In genomic region chr16:18581050-18581622, GRCm38 (mm10) we compare ENCODE assay signal across 8 mouse cellular contexts. TPM values are rescaled to one million over a fixed set of nuclear protein-coding genes. Genes with fewer than 3 reads are reported as not detected.
A peak's percentile ranks its signal among the peaks of the same experiment; 100 is the strongest.
DNase-seq lines count a peak whose midpoint lies in the region; ATAC-seq lines count a peak whose summit lies in the region.

No protein-coding gene starts in this region.

- H3K9me3 ChIP-seq in liver, embryonic 11.5 days (ENCODE audit: control insufficient read depth, low read length) = no peaks in the 10 kb centered on the region
- no peaks in the 10 kb centered on the region for H3K9me3 ChIP-seq in forebrain, embryonic 14.5 days (replicated peaks; ENCODE audit: control insufficient read depth, low read length)
- H3K9me3 ChIP-seq in limb, embryonic 13.5 days = 0 out of 2 replicates have a peak, but pooled peaks cover 3% of the 10 kb centered on the region
- H3K9me3 ChIP-seq in neural tube, embryonic 14.5 days (ENCODE audit: control insufficient read depth, low read length) = no peaks in the 10 kb centered on the region

- peaks cover 82% of the 10 kb centered on the region for H3K27me3 ChIP-seq in liver, embryonic 11.5 days (replicated peaks; ENCODE audit: control insufficient read depth, insufficient read depth, low read length)
- peaks cover 79% of the 10 kb centered on the region for H3K27me3 ChIP-seq in forebrain, embryonic 14.5 days (replicated peaks; ENCODE audit: control insufficient read depth, insufficient read depth, low read length)
- H3K27me3 ChIP-seq in limb, embryonic 13.5 days = peaks cover 90% of the 10 kb centered on the region
- H3K27me3 ChIP-seq in neural tube, embryonic 14.5 days (ENCODE audit: control insufficient read depth, insufficient read depth, low read length) = peaks cover 72% of the 10 kb centered on the region

- ATAC-seq in liver, embryonic 11.5 days (replicated peaks; ENCODE audit: low FRiP score) = no peak
- no peak for ATAC-seq in forebrain, embryonic 14.5 days
- no peak for ATAC-seq in limb, embryonic 13.5 days (ENCODE audit: low FRiP score, low read depth)
- no peak for ATAC-seq in neural tube, embryonic 14.5 days (ENCODE audit: low read depth)

- no peak overlapping the region for H3K9ac ChIP-seq in liver, embryonic 11.5 days (ENCODE audit: low read depth, low read length)
- no peak overlapping the region for H3K9ac ChIP-seq in forebrain, embryonic 14.5 days (ENCODE audit: low read length)
- H3K9ac ChIP-seq in limb, embryonic 13.5 days = no peak overlapping the region
- H3K9ac ChIP-seq in neural tube, embryonic 14.5 days (replicated peaks; ENCODE audit: low read depth, low read length) = no peak overlapping the region

- 8% methylated on average over 21 of the region's 21 CpGs for WGBS in liver, embryonic 11.5 days
- 5% methylated on average over 21 of the region's 21 CpGs for WGBS in forebrain, embryonic 14.5 days
- 5% methylated on average over 21 of the region's 21 CpGs for WGBS in limb, embryonic 13.5 days
- WGBS in neural tube, embryonic 14.5 days = under 1% methylated on average over 21 of the region's 21 CpGs

- no peaks in the 10 kb centered on the region for H3K36me3 ChIP-seq in liver, embryonic 11.5 days (ENCODE audit: control insufficient read depth, insufficient read depth, low read length)
- no peaks in the 10 kb centered on the region for H3K36me3 ChIP-seq in forebrain, embryonic 14.5 days (ENCODE audit: control insufficient read depth, insufficient read depth, low read length)
- H3K36me3 ChIP-seq in limb, embryonic 13.5 days = no peaks in the 10 kb centered on the region
- no peaks in the 10 kb centered on the region for H3K36me3 ChIP-seq in neural tube, embryonic 14.5 days (ENCODE audit: control insufficient read depth, insufficient read depth, low read length)

- DNase-seq in liver, embryonic 11.5 days (ENCODE audit: low spot score) = peak; percentile 48
- no peak for DNase-seq in liver
- DNase-seq in forebrain, embryonic 14.5 days (ENCODE audit: low spot score) = no peak
- DNase-seq in cerebellum, adult 9-11 months = no peak
- no peak for DNase-seq in spleen, adult 18-20 months
- DNase-seq in layer of hippocampus, adult 11-12 months (ENCODE audit: low spot score) = no peak

- no peak overlapping the region for H3K27ac ChIP-seq in liver, embryonic 11.5 days (ENCODE audit: low read depth, low read length)
- no peak overlapping the region for H3K27ac ChIP-seq in forebrain, embryonic 14.5 days (ENCODE audit: low read depth, low read length)
- no peak overlapping the region for H3K27ac ChIP-seq in limb, embryonic 13.5 days
- no peak overlapping the region for H3K27ac ChIP-seq in neural tube, embryonic 14.5 days (ENCODE audit: low read depth, low read length)

- peaks cover 4% of the 10 kb centered on the region for H3K4me1 ChIP-seq in liver, embryonic 11.5 days (replicated peaks; ENCODE audit: control insufficient read depth, insufficient read depth, low read length)
- H3K4me1 ChIP-seq in forebrain, embryonic 14.5 days (ENCODE audit: control insufficient read depth, insufficient read depth, low read length) = no peaks in the 10 kb centered on the region
- peaks cover 36% of the 10 kb centered on the region for H3K4me1 ChIP-seq in limb, embryonic 13.5 days
- H3K4me1 ChIP-seq in neural tube, embryonic 14.5 days (ENCODE audit: control insufficient read depth, insufficient read depth, low read length) = peaks cover 3% of the 10 kb centered on the region; the same call in 1 of the 2 replicates

- H3K4me2 ChIP-seq in liver, embryonic 11.5 days = peak overlapping the region; percentile 59
- H3K4me2 ChIP-seq in forebrain, embryonic 14.5 days (ENCODE audit: low read length) = peak overlapping the region; percentile 50
- peak overlapping the region; percentile 63 for H3K4me2 ChIP-seq in limb, embryonic 13.5 days (replicated peaks)
- peak overlapping the region; percentile 49; the same call in 1 of the 2 replicates for H3K4me2 ChIP-seq in neural tube, embryonic 14.5 days (ENCODE audit: low read depth, low read length)

- H3K4me3 ChIP-seq in liver, embryonic 11.5 days (ENCODE audit: low read depth, low read length) = peak overlapping the region; percentile 41
- H3K4me3 ChIP-seq in forebrain, embryonic 14.5 days (ENCODE audit: low read depth, low read length) = peak overlapping the region; percentile 31; the same call in 1 of the 2 replicates
- peak overlapping the region; percentile 41 for H3K4me3 ChIP-seq in limb, embryonic 13.5 days
- peak overlapping the region; percentile 34; the same call in 1 of the 2 replicates for H3K4me3 ChIP-seq in neural tube, embryonic 14.5 days (ENCODE audit: low read depth, low read length)

RNA-seq across cellular contexts. Expression of gene Tbx1, which starts 9.3 kb away (rescaled TPM):
- polyA plus RNA-seq in liver, embryonic 11.5 days (2014; fragmentation: Nextera tagmentation; extraction: Ambion mirVana) = 0.17 and 0.43 TPM in 2 replicates
- polyA plus RNA-seq in forebrain, embryonic 14.5 days (2014; fragmentation: Nextera tagmentation; extraction: Ambion mirVana) = 0.48 and 0.64 TPM in 2 replicates
- 5.5 and 6.0 TPM in 2 replicates for polyA plus RNA-seq in limb, embryonic 13.5 days (2015; fragmentation: Nextera tagmentation; extraction: Ambion mirVana)
- polyA plus RNA-seq in neural tube, embryonic 14.5 days (2014; fragmentation: Nextera tagmentation; extraction: Ambion mirVana) = 0.64 and 1.5 TPM in 2 replicates

RNA-seq across cellular contexts. Expression of gene Gp1bb, which starts 41.1 kb away (rescaled TPM):
- polyA plus RNA-seq in liver, embryonic 11.5 days (2014; fragmentation: Nextera tagmentation; extraction: Ambion mirVana) = 42.4 and 46.3 TPM in 2 replicates
- 9.6 and 10.3 TPM in 2 replicates for polyA plus RNA-seq in forebrain, embryonic 14.5 days (2014; fragmentation: Nextera tagmentation; extraction: Ambion mirVana)
- 2.6 and 3.6 TPM in 2 replicates for polyA plus RNA-seq in limb, embryonic 13.5 days (2015; fragmentation: Nextera tagmentation; extraction: Ambion mirVana)
- polyA plus RNA-seq in neural tube, embryonic 14.5 days (2014; fragmentation: Nextera tagmentation; extraction: Ambion mirVana) = 11.5 and 14.1 TPM in 2 replicates

RNA-seq across cellular contexts. Expression of gene Gm49601, which starts 45.1 kb away (rescaled TPM):
- polyA plus RNA-seq in liver, embryonic 11.5 days (2014; fragmentation: Nextera tagmentation; extraction: Ambion mirVana) = not detected in 2 replicates
- polyA plus RNA-seq in forebrain, embryonic 14.5 days (2014; fragmentation: Nextera tagmentation; extraction: Ambion mirVana) = 5.7 and 8.2 TPM in 2 replicates
- polyA plus RNA-seq in limb, embryonic 13.5 days (2015; fragmentation: Nextera tagmentation; extraction: Ambion mirVana) = 5.9 and 6.0 TPM in 2 replicates
- 8.3 and 10.7 TPM in 2 replicates for polyA plus RNA-seq in neural tube, embryonic 14.5 days (2014; fragmentation: Nextera tagmentation; extraction: Ambion mirVana)

RNA-seq across cellular contexts. Expression of gene Sept5, which starts 48.6 kb away (rescaled TPM):
- polyA plus RNA-seq in liver, embryonic 11.5 days (2014; fragmentation: Nextera tagmentation; extraction: Ambion mirVana) = 6.0 and 6.2 TPM in 2 replicates
- 138 and 177 TPM in 2 replicates for polyA plus RNA-seq in forebrain, embryonic 14.5 days (2014; fragmentation: Nextera tagmentation; extraction: Ambion mirVana)
- polyA plus RNA-seq in limb, embryonic 13.5 days (2015; fragmentation: Nextera tagmentation; extraction: Ambion mirVana) = 37.0 and 41.7 TPM in 2 replicates
- 179 and 183 TPM in 2 replicates for polyA plus RNA-seq in neural tube, embryonic 14.5 days (2014; fragmentation: Nextera tagmentation; extraction: Ambion mirVana)
